Mouse (Mus musculus) left cerebral cortex, adult 2 months (tissue): ENCODE data around the gene Cux1. TPM values are rescaled to one million over a fixed set of nuclear protein-coding genes. Genes with fewer than 3 reads are reported as not detected.

Experiments
- DNase-seq, 2 experiments: peaks; one replicate each; pipeline ENCODE4 v3.0.0; 2021 to 2022; ENCODE audit warnings: low spot score in 2 of 2, mixed read lengths in 1 of 2; ENCODE audit errors: extremely low spot score in 1 of 2
- H3K27ac ChIP-seq: fragments of 200-600 bp; 2 replicates; pipeline ENCODE4 v1.8.1; 2022
- H3K4me3 ChIP-seq: fragments of 200-600 bp; 2 replicates; pipeline ENCODE4 v1.8.1; 2022
- CTCF ChIP-seq: fragments of 200-600 bp; IDR thresholded peaks from 2 replicates; pipeline ENCODE4 v1.8.1; 2022; ENCODE audit warnings: antibody characterized with exemption, mild to moderate bottlenecking, moderate library complexity
- intact Hi-C: fragments of 180-260 bp; cut with DNase I; formaldehyde crosslinking; loops from one replicate; pipeline ENCODE4 v1.15.1; 2025
- total RNA-seq, 2 experiments: library from RNA; stranded (reverse); gene quantifications; 2 replicates each; pipeline ENCODE4 v1.2.3; 2021

Cux1 gene
- total RNA-seq, 2 experiments from 2014 or later, result 107 to 117 TPM

DNA sequence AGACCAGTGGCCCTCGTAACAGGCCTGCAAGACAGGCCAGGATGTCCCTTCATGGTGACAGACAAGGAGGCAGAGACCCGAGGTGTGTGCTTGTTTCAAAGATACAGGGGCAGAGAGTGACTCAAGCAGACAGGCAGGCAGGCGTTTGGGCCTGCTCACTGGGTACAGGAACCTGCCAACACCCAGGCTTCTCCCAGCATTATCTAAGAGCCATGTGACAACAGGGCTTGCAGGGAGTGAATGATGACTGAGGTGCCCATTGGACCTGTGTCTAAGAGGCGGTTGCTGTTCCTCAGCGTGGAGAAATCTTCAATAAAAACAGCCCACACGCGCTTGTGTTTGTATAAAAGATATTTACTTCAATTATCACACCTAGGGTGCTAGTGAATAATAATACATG is 301.2 kb downstream of the Cux1 start:
- intact Hi-C loops, result no loop called here
- Histone ChIP-seq H3K4me3 (no peak overlapping the region), H3K27ac (no peak overlapping the region)
- DNase-seq, result no peak
- TF ChIP-seq CTCF, result no peak

DNA sequence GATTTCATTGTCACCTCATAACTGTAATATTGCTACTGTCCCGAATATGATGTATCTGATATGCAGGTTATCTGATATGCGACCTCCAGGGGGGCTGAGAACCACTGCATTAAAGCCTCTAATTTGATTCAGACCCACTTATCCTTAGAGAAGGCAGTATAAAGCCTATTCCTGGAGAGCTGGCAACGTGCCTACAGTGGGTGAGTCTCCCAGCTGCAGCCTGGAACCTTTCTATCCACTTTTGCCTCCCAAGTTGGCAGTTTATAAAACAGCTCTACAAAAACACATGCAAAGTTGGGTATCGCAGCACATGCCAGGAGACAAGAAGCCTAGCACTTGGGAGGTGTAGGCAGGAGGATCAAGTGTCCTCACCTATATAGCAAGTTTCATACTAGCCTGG is 303.9 kb downstream of the Cux1 start:
- intact Hi-C loops, result no loop called here
- Histone ChIP-seq H3K4me3 (no peak overlapping the region), H3K27ac (no peak overlapping the region)
- no peak for TF ChIP-seq CTCF
- no peak for DNase-seq

DNA sequence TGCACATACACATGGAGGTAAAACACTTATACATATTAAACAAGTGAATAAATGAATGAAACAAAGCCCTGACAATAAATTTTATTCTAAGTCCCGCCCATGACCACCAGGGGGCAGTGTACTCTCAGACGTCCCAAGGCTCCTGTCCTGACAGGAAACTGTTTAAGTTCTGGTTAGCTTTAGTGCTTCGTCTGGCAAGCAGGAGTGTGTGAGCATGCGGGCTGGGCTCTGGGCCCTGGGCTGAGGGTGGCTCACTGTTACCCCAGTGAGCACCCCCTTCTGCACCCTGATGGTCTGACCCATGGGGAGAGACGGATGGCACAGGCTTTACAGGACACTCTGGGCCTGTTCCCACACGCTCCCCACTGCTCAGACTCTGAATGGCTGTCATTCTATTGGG is 308.4 kb downstream of the Cux1 start:
- intact Hi-C loops, result loop anchor here (2.0 to 5.0 kb wide), 3 partner anchors 406 to 498 kb away; no protein-coding TSS in a partner anchor
- peak; percentile 55 to 68 for DNase-seq
- peak; percentile 93 for TF ChIP-seq CTCF

DNA sequence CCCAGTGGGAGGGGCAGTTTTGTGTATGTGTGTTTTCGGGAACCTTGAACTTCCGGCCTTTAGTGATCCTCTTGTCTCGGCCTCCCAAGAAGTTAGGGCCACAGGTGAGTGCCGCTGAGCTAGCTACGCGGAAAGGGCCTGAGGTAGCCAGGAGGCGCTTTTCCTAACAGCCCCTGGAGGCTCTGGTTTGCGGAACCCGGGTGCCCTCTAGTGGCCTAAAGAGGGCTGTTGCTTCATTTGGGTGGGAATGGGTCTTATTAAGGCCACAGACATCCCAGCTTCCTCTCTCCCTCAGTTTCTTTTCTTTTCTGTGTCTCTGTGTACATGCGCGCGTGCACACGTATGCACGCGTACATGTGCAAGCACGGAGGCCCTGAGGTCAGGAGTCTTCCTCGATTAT is 314.4 kb downstream of the Cux1 start:
- Histone ChIP-seq H3K27ac (no peak overlapping the region), H3K4me3 (no peak overlapping the region)
- DNase-seq, result peak; percentile 76 to 82
- TF ChIP-seq CTCF, result peak; percentile 96
- intact Hi-C loops, result loop anchor here (1.0 to 5.0 kb wide), 2 partner anchors 36 to 51 kb away; no protein-coding TSS in a partner anchor

More for the DNA sequence above, 308.4 kb downstream of the Cux1 start:
- Histone ChIP-seq H3K4me3 (no peak overlapping the region), H3K27ac (no peak overlapping the region)

DNA sequence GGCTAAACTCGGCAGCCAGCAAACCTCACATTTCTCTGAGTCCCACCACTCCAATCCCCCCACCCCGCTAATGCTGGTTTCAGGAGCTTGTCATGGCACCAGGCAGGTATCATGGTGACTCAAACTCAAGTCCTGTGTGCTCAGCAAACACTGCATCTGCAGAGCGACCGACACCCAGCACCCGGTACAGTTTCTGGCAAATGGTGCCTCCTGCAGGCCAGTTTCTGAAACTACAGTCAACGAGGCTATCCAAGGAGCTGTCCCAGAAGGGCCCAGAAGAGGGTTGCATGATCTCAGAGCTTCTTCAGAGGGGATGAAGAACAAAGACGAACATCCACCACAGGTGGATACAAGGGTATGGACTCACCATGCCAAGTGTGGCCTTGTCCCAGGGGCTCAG is 316.3 kb downstream of the Cux1 start:
- peak; percentile 61 for TF ChIP-seq CTCF
- peak in 1 of 2 experiments; percentile 43 for DNase-seq
- intact Hi-C loops, result loop anchor here (5.0 kb wide), 1 partner anchor 34 kb away; no protein-coding TSS in a partner anchor
- Histone ChIP-seq H3K27ac (no peak overlapping the region), H3K4me3 (no peak overlapping the region)

DNA sequence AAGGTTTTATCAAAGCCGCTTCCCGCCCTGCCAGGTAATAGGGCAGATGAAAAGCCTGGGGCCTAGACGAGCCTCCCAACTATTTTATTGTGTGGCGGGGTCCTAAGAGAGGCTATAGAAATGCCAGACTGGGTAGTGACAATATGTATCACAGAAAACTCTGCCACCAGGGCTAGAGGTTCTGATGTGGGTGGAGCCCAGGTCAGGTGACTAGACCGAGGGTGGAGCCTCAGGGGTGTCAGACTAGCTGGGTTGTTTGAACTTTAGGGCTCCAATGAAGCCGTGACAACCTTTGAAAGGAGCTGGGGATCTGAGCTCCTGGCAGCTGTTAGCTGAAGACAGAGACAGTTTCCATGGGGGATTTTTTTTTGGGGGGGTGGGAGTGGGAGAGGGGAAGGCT is 318.8 kb downstream of the Cux1 start:
- no peak overlapping the region for H3K27ac ChIP-seq
- no peak for DNase-seq
- no peak for TF ChIP-seq CTCF
- H3K4me3 ChIP-seq, result no peak overlapping the region
- intact Hi-C loops, result no loop called here

DNA sequence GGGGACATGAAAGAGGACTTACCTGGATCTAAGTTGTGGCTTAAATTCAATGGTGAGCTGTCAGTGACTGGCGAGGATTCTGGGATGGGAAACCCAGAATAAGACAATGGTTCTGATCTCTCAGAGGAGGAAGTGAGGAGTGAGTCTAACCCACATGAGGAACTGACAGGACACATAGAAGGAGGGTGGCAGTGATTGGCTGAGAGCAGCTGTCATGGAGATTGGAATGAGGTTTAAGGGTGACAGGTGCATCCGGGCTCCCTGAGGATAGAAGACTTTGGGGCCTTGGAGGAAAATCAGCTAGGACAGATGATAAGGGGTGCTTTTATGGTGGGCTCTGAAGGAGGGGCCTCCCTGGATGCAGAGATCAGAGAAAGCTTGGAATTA is 320.8 kb downstream of the Cux1 start, which contains the start of gene Sh2b2:
Gene Sh2b2, minus strand, starts transcription at position 105 of the 387 bp plus-strand sequence.
- peak within 1 kb of the TSS; percentile 87 for H3K4me3 ChIP-seq
- TF ChIP-seq CTCF, result no peak
- H3K27ac ChIP-seq, result no peak within 1 kb of the TSS
- intact Hi-C loops, result no loop called here
- DNase-seq, result no peak

DNA sequence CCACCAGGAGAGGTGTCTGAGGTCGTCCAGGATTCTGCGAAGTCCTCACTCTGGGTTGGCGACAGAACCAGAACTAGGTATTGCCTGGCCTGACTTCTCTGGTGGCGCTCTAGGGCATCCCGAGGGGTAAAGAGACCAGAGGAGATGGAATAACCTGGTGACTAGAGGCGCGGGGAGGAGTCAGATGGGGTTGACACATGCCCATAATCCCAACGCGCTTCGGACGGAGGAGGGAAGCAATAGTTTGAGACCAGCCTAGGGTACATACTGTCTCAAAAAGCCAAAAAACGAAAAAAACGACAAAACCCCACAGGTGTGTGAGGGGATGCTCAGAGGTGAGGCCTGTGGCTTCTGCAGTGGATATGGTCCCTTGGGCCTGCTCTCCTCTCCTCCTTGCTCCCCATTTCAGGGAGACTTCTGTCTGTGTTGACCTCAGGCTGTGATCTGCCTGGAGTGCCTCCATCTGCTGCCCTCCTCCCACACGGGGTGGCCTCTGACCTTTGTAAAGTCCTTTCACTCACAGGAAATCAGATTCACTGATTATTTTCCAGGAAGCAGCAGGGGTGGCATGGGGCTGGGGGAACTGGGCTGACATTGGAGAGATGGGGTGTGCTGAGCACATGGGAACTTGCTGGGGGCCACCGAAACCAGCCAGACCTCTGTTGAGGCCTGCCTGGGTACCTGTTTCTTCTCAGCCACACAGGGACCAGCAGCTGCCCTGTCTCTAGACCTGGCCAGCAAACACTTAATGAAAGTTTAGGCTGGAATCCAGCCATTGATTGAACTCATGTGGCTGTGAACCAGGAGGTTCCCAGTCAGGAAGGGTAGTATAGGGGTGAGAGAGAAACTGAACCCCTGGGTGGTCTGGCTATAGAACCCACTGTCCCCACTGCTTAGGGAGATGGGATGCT is 321.5 kb downstream of the Cux1 start:
- no peak for DNase-seq
- intact Hi-C loops, result no loop called here

DNA sequence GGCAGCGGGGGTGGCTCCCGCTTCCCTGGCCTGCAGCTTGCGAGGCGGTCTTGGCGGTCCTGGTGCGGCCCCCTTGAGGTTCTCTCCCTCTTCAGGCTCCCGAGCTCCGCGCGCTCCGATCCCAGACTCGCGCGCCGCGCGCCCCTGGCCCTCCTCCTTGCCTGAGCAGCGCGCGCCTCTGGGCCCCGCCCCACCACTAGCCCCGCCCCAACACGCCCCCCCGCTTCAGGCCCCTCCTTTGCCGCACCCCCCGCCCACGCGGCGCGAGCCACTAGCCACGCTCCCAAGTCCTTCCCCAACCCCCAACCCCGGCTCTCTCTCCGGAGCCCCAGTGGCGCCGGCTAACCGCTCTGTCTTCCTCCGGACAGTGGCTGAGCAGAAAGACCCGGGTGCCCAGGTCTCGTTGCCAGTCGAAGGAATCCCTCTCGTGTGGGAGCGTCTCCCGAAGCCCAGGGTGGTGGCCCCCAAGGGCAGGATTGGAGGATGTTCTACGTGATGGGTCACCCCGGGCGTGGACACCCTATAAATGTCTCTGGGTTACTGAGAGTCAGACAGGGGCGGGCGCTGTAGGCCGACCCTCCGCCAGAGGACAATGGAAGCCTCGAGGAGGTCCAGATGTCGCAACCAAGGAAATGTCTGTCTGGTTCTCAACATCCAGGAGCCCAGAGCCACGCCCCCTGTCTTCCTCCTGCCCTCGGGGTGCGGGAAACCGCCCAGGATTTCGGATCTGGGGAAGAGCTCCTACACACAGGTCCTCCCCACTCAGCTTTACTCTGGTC is 322.3 kb downstream of the Cux1 start:
- TF ChIP-seq CTCF, result no peak; the same call in 1 of the 2 replicates
- DNase-seq, result peak; percentile 85 to 86
- intact Hi-C loops, result no loop called here
- H3K4me3 ChIP-seq, result peak overlapping the region; percentile 87
- peak overlapping the region; percentile 50 for H3K27ac ChIP-seq

More for the DNA sequence above, 321.5 kb downstream of the Cux1 start:
- peak overlapping the region; percentile 87 for H3K4me3 ChIP-seq
- TF ChIP-seq CTCF, result no peak
- no peak overlapping the region for H3K27ac ChIP-seq

DNA sequence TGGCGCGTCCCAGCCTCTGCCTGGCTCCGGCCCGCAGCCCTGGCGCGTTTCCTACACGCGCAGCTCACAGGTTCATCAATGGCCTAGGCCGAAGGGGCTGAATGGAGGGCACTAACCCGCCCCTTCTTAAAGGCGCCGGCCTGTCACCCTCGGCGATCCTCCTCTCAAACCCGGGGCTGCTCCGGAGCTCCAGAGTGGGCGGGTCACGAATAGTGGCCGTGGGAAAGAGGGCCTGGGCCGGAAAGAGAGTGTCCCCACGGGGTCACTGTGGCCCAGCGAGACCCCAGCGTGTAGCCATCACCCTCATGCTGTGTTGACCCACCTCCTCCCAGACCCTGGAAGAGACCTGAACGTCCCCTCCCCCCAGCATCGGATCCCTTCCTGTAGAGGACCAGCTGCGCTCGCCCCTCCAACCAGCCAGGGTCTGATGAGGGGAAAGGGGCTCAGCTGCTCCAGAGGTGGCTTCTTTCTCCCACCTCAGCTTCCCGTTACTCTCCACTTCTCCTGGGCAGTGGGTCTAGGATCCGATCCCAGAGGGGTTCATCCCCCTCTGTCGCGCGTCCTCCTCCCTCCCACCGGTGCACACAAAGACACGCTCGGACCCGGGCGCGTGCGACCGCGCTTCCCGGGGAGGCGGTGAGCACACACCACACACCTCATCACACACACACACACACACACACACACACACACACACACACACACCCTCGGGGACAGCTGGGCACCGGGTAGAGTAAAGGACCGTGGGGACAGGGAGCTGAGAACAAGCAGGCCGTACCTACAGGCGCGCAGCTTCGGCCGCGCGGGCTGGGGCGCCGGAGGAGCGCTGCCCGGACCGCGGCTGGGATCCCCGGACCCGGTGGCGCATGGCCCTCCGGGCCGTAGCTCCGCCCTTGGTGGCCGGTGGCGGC is 323.2 kb downstream of the Cux1 start:
- Histone ChIP-seq H3K27ac (peak overlapping the region; percentile 44; the same call in 1 of the 2 replicates), H3K4me3 (peak overlapping the region; percentile 87)
- intact Hi-C loops, result no loop called here
- TF ChIP-seq CTCF, result no peak
- DNase-seq, result peak; percentile 21 to 23

DNA sequence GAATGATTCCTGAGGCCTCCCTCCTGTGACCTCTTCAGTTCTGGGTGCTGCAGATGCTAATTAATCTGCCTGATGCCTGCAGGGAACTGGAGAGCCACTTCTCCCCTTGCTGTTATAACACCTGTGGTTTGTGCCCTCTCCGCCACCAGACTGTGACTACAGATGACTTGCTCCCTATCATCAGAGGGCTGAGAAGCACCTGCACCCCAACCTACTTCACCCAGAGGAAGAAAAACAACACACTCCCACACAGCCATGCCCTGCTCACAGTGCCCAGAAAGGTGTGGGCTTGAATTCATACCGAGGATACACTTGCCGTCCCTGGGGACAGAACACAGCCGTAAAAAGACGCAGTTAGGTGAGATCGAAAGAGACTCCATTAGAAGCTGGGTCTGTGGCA is 326.1 kb downstream of the Cux1 start:
- no peak for DNase-seq
- Histone ChIP-seq H3K27ac (no peak overlapping the region), H3K4me3 (no peak overlapping the region)
- TF ChIP-seq CTCF, result no peak
- intact Hi-C loops, result no loop called here
